Mouse (Mus musculus): Measurements from ENCODE around the gene Slc22a4. TPM values are rescaled to one million over a fixed set of nuclear protein-coding genes. Genes with fewer than 3 reads are reported as not detected.
A peak's percentile ranks its signal among the peaks of the same experiment; 100 is the strongest.
"Not testable (repeated sequence)": the region's sequence is repeated elsewhere in the genome, so short reads cannot be mapped to it uniquely, and the experiment has no call there.

Gene Slc22a4
- total and polyA plus RNA-seq, 3 experiments = 3.5 to 5.8 TPM; not detected in 1

- no peak overlapping the region for H3K27ac ChIP-seq (ENCODE audit: control insufficient read depth, low read depth, low read length)
- TF ChIP-seq POLR2AphosphoS2 (IDR thresholded peaks at IDR 0.05; ENCODE audit: low read length) (no peak), EP300 (IDR thresholded peaks at IDR 0.05; ENCODE audit: low read depth in 1 of 2, low read length in 2 of 2) (peak in 1 of 2 experiments; percentile 62; a peak in 2 of 4 replicates), TAL1 (IDR thresholded peaks at IDR 0.05; ENCODE audit: low read length) (peak; percentile 85), TBP (IDR thresholded peaks at IDR 0.05; ENCODE audit: low read depth, low read length) (no peak), JUND (IDR thresholded peaks at IDR 0.05; ENCODE audit: low read depth, low read length) (no peak), ZC3H11A (IDR thresholded peaks at IDR 0.05; ENCODE audit: low read depth, low read length) (no peak), GATA1 (IDR thresholded peaks at IDR 0.05; ENCODE audit: low read depth, low read length) (peak; percentile 57), TCF12 (IDR thresholded peaks at IDR 0.05; ENCODE audit: low read depth, low read length) (peak; percentile 57)
- H3K9ac ChIP-seq (ENCODE audit: control insufficient read depth, low read depth, low read length, poor library complexity, severe bottlenecking) = no peak overlapping the region
- H3K27me3 ChIP-seq (ENCODE audit: control insufficient read depth in 1 of 2, insufficient read depth in 2 of 2, low read length in 2 of 2) = no peaks in the 10 kb centered on the region
- peaks cover 6 to 13% of the 10 kb centered on the region in 2 experiments for H3K4me1 ChIP-seq (ENCODE audit: control insufficient read depth in 1 of 2, insufficient read depth in 2 of 2, low read length in 2 of 2)
- no peaks in the 10 kb centered on the region for H3K79me2 ChIP-seq (ENCODE audit: control insufficient read depth, insufficient read depth, low read length, poor library complexity)
- peak; percentile 75 for DNase-seq (ENCODE audit: low read depth, low spot score)
- no peaks in the 10 kb centered on the region; a peak in 1 of 4 replicates for H3K36me3 ChIP-seq (ENCODE audit: control insufficient read depth in 1 of 2, insufficient read depth in 2 of 2, low read length in 2 of 2)
- H3K4me3 ChIP-seq (ENCODE audit: control insufficient read depth in 1 of 2, insufficient read depth in 1 of 2, low read depth in 2 of 2, low read length in 2 of 2) = no peak overlapping the region
- H3K9me3 ChIP-seq (replicated peaks; ENCODE audit: insufficient read depth, low read length) = no peaks in the 10 kb centered on the region
Observed at GRCm38 (mm10) chr11:54004734-54005133, 23.2 kb downstream of the Slc22a4 start.

- Histone ChIP-seq H3K27me3 (ENCODE audit: control insufficient read depth in 1 of 2, insufficient read depth in 2 of 2, low read length in 2 of 2) (no peaks in the 10 kb centered on the region), H3K36me3 (ENCODE audit: control insufficient read depth in 1 of 2, insufficient read depth in 2 of 2, low read length in 2 of 2) (no peaks in the 10 kb centered on the region; a peak in 1 of 4 replicates), H3K9ac (ENCODE audit: control insufficient read depth, low read depth, low read length, poor library complexity, severe bottlenecking) (no peak overlapping the region), H3K9me3 (replicated peaks; ENCODE audit: insufficient read depth, low read length) (no peaks in the 10 kb centered on the region), H3K27ac (ENCODE audit: control insufficient read depth, low read depth, low read length) (no peak overlapping the region), H3K4me3 (ENCODE audit: control insufficient read depth in 1 of 2, insufficient read depth in 1 of 2, low read depth in 2 of 2, low read length in 2 of 2) (no peak overlapping the region), H3K4me1 (ENCODE audit: control insufficient read depth in 1 of 2, insufficient read depth in 2 of 2, low read length in 2 of 2) (peaks cover 6 to 13% of the 10 kb centered on the region in 2 experiments), H3K79me2 (ENCODE audit: control insufficient read depth, insufficient read depth, low read length, poor library complexity) (no peaks in the 10 kb centered on the region)
- no peak for DNase-seq (ENCODE audit: low read depth, low spot score)
- TF ChIP-seq USF2 (IDR thresholded peaks at IDR 0.05; ENCODE audit: borderline replicate concordance in 1 of 2, insufficient read depth in 1 of 2, low read depth in 1 of 2, low read length in 2 of 2) (no peak), MAFK (IDR thresholded peaks at IDR 0.05; ENCODE audit: borderline replicate concordance, low read depth, low read length) (no peak), TCF12 (IDR thresholded peaks at IDR 0.05; ENCODE audit: low read depth, low read length) (no peak)
Observed at GRCm38 (mm10) chr11:54004221-54004620, 23.7 kb downstream of the Slc22a4 start.

GRCm38 (mm10) chr11:54002761-54003717 lies 24.9 kb downstream of the Slc22a4 start:
- peak; percentile 84 for DNase-seq (ENCODE audit: low read depth, low spot score)
- H3K4me1 ChIP-seq (ENCODE audit: control insufficient read depth in 1 of 2, insufficient read depth in 2 of 2, low read length in 2 of 2) = peaks cover 6 to 13% of the 10 kb centered on the region in 2 experiments
- not testable (repeated sequence) for H3K4me3 ChIP-seq (ENCODE audit: control insufficient read depth in 1 of 2, insufficient read depth in 1 of 2, low read depth in 2 of 2, low read length in 2 of 2); H3K9me3 ChIP-seq (replicated peaks; ENCODE audit: insufficient read depth, low read length); H3K79me2 ChIP-seq (ENCODE audit: control insufficient read depth, insufficient read depth, low read length, poor library complexity); H3K27me3 ChIP-seq (ENCODE audit: control insufficient read depth in 1 of 2, insufficient read depth in 2 of 2, low read length in 2 of 2); H3K27ac ChIP-seq (ENCODE audit: control insufficient read depth, low read depth, low read length); H3K9ac ChIP-seq (ENCODE audit: control insufficient read depth, low read depth, low read length, poor library complexity, severe bottlenecking); H3K36me3 ChIP-seq (ENCODE audit: control insufficient read depth in 1 of 2, insufficient read depth in 2 of 2, low read length in 2 of 2)
- TF ChIP-seq ZC3H11A (IDR thresholded peaks at IDR 0.05; ENCODE audit: low read depth, low read length) = peak; percentile 96
- TF ChIP-seq RAD21 (IDR thresholded peaks at IDR 0.05; ENCODE audit: low read depth, low read length) = peak; percentile 93
- TF ChIP-seq SMC3 (IDR thresholded peaks at IDR 0.05; ENCODE audit: low read depth, low read length) = peak; percentile 98
- TF ChIP-seq CTCF (IDR thresholded peaks at IDR 0.05 in 2 of 3, conservative IDR thresholded peaks at IDR 0.05 in 1 of 3; ENCODE audit: control insufficient read depth in 1 of 3, insufficient read depth in 1 of 3, low read depth in 2 of 3, low read length in 3 of 3, poor library complexity in 1 of 3, severe bottlenecking in 1 of 3) = peak; percentile 77 to 93 (median 91)
